Mouse (Mus musculus) adrenal gland, adult 8-10 months (tissue): ENCODE results near the gene Chek2. TPM values are rescaled to one million over a fixed set of nuclear protein-coding genes. Genes with fewer than 3 reads are reported as not detected.
"Not testable (repeated sequence)": the region's sequence is repeated elsewhere in the genome, so short reads cannot be mapped to it uniquely, and the experiment has no call there.

Experiments used
- DNase-seq: peaks from one replicate; pipeline ENCODE4 v3.0.0; 2022
- total RNA-seq, 4 experiments: library from RNA; stranded (reverse); gene quantifications; 2 replicates each; pipeline ENCODE4 v1.2.4; 2022

The Chek2 gene
- total RNA-seq, 4 experiments from 2014 or later: 4.2 to 5.6 (median 4.7) TPM

- peak; percentile 15 for DNase-seq
Observed at GRCm38 (mm10) chr5:110840465-110840864, 686 bp downstream of the Chek2 start.

DNA sequence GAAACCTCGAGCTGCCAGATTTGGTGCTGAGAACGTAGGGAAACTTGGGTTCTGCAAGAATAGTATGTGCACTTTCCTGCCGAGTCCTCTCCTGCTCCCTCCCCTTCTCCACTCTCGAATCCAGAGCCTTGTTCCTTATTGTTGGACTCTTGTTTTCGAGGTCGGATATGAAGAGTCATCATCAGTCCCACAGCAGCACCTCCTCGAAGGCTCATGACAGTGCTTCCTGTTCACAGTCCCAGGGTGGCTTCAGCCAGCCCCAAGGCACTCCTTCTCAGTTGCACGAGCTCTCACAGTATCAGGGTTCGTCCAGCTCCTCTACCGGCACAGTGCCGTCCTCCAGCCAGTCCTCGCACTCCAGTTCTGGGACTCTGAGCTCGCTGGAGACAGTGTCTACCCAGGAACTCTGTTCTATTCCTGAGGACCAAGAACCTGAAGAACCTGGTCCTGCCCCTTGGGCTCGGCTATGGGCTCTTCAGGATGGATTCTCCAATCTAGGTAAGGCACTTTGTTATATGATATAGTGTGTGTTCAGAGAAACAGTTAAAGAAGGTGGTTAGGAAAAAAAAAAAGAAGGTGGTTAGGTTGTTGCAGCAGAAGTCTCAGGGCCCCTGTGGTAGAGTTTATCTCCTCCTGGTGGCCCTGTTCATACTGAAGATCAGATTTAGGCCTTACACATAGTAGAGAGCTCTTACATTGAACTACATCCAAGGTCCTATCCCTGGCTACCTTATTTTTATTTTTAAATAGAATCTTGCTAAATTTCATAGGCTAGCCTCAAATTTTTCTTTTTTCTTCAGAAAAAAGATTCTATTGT lies 1.5 kb downstream of the Chek2 start:
- DNase-seq: no peak

GRCm38 (mm10) chr5:110852990-110853389 lies 13.2 kb downstream of the Chek2 start:
- no peak for DNase-seq

DNA sequence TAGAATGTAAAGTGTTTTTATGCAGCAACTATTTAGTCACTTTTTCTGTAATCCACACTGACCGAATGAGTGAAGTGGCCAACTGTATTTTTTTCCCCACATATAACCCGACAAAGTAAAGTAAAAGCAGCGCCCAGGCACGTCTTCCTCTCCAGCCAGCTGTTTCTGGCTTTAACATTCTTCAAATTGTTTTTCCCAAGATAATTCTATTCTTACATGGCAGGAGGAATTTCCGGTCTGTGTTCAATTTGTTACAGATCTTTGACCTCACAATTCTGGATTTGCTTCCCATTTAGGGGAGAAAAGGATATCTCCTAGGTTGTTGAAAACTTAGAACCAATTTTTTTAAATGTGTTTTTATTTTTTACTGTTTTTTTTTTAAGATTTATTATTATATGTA lies 17.3 kb downstream of the Chek2 start:
- no peak for DNase-seq

DNA sequence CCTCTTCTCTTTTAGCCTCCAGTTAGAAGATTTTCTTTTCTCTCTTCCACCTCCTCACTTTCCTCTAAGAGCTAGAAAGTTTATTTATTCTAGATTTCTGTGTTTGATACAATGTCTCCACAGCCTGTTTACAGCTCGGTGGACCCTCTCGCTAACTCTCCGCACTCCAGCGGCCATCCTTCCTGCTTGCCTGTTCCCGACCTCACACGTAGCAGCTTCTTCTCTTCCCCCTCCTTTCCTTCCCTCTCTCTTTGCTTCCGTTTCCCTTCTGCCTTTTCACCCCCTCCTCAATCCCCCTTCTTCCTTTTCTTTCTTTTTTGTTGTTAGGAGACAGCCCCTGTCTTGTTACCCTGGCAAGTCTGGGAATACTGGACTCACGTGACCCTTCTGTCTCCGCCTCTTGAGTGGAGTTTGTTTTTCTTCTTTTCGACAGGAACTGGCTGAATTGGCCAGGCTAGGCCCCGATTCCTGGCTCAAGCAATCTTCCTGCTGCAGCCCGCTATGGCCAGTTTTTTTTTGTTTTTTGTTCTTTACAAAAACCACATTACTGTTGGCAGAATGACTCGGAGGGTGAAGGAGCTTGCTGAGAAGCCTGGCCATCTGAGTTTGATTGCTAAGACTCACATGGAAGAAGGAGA lies 19.4 kb downstream of the Chek2 start:
- DNase-seq: peak; percentile 38

DNA sequence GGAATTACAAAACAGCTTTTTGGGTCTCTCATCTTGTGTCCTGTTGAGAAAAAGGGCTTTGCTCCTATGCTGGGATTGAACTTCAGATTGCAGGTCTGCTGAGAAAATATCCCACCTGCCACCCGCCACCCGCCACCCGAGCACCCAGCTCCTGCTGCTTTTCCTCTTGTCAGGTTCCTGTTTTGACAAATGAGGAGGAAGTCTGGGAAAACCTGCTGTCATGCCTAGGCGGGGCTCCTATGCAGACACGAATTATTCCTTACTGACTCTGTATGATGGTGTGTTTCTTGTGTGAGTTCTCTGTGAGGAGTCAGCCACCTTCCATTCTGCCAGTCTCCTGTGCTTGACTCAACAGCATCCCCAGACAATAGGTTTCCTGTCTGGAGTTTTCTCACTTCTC lies 20.7 kb downstream of the Chek2 start:
- DNase-seq: no peak

GRCm38 (mm10) chr5:110868460-110868859 lies 28.7 kb downstream of the Chek2 start:
- DNase-seq: no peak

DNA sequence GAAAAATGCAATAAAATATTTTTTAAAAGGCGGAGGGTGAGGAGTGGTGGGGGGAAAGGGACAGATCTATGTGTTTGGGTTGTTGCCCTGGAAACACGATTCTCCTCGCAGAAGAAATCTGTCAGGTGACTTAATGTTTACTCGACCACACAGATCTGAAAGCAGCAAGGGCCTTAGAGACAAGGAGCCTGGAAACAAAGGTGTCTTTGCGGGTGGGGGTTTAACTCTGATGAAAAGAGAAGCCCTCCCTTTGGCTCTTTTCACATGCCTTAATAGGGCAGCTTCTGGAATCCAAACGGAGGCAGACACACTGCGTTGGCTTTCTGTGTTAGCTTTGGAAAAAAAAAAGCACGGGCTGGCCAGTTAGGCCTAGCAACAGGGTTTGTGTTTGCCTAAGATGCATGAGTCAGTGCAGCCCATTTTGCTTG lies 29.5 kb downstream of the Chek2 start:
- DNase-seq: no peak

- DNase-seq: no peak
Observed at GRCm38 (mm10) chr5:110873160-110873559, 33.4 kb downstream of the Chek2 start.

DNA sequence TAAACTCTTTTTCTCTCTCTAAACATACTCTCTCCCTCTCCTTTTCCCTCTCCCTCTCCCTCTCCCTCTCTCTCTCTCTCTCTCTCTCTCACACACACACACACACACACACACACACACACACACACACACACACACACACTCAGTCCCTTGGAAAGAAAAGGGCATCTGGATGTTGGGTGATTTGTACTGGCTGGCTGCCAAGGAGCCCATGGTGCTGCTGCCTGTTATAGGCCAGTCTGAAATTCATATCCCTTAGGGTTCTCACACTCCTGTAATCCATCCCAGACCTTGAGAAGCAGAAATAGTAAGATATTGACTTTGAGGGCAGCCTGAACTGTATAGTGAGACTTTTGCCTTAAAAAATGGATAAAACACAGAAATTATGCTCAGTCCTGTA lies 34.9 kb downstream of the Chek2 start:
- peak; percentile 14 for DNase-seq

- no peak for DNase-seq
Observed at GRCm38 (mm10) chr5:110875286-110875685, 35.5 kb downstream of the Chek2 start.

DNA sequence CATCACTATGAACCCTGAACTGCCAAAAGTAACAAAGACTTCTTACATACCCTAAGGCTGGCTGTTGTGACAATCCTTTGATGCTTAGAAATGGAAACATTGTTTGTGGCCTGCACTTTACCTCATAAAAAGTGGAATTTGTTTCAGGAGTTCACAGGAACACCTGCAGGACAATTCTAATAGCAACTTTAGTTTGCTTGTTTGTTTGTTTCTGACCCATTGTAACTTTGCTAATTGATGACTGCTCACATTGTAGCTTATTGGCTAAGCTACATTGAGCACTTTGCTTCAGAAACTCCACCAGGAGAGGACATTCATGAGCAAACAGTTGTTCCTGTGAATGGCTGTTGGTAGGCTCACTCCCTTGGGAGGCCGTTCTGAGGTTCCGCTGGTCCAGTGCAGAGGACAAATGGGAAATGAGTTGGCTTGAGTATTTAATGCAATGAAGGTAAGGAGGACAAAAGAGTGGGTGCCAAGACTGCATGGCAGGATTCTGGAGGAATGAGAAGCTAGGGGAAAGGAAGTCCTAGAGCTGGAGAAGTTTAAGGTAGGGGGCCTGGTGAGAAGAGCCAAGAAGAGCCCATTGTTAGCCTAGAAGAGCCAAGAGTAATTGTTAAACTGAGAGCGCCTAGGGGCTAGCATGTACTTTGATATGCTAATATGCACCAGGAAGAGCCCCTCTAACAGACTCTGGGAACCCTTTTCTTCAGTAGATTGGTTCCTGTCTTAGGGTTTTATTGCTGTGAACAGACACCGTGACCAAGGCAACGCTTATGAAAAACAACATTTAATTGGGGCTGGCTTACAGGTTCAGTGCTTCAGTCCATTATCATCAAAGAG lies 38.1 kb downstream of the Chek2 start:
- DNase-seq: no peak

GRCm38 (mm10) chr5:110878526-110878925 lies 38.7 kb downstream of the Chek2 start:
- DNase-seq: not testable (repeated sequence)

DNA sequence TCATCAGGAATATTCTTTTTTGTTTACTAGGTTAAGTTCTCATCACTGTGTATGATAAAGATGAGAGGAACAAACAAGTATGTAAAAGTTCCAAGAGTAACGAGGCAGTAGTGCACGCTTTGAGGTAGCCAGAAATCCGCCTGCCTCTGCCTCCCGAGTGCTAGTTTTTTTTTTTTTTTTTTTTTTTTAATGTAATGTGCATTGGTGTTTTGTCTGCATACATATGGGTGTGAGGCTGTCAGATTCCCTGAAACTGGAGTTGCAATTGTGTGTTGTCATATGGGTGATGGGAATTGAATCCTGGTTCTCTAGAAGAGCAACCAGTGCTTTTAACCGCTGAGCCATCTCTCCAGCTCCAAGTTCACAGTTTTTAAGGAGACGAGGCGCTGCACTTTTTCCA lies 39.3 kb downstream of the Chek2 start:
- DNase-seq: no peak

- peak; percentile 72 for DNase-seq
Observed at GRCm38 (mm10) chr5:110879584-110880374, 40.0 kb downstream of the Chek2 start, which contains the start of gene Ttc28. Gene Ttc28, plus strand, starts transcription at chr5:110879803.

DNA sequence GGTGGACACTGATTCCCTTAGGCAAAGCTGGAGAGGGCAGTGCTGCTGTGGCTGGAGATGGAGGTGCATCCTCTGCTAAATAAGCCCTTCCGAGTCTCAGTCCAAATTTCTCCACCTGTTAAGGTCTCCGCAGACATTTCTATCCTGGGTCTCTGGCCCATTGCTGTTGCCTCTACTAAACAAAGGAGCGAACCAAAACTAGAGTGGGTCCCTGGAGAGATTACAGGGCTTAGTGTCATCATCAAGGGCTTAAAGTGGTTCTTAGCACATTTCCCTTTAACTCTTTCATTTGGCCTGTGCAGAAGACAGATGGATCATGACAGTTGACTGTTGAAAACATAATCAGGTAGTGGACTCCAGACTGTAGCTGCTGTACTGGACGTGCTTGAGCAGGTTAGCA lies 48.8 kb downstream of the Chek2 start:
- DNase-seq: no peak

- DNase-seq: no peak
Observed at GRCm38 (mm10) chr5:110889945-110890344, 50.2 kb downstream of the Chek2 start.

- no peak for DNase-seq
Observed at GRCm38 (mm10) chr5:110890561-110890960, 50.8 kb downstream of the Chek2 start.

DNA sequence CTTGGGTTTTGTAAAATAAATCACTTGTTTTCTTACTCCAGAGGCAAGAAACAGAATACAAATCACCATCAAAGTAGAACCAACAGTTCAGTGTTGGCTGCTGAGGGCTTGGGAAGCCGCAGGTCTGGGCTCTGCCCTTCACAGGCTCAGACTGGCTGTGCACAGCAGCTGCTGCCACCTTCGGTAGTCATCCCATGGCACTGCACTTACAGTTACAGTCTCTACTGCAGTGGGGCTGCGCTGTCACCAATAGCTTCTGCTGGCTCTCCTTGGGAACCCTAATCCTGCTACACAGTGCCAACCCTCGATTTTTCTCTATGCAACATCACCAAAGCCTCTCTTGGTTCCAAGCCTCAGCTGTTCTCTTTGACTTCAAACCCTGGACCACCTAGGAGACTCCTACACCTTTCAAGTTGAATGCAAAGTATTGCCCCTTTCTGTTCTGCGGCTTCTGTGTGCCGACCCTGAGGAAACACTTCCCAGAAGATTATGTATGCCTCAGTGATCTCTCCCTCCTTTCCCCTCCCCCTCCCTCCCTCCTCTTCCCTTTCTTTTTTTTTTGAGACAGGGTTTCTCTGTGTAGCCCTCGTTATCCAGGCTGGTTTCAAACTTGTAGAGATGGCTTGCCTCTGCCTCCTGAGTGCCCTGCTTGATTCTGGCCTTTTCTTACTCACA lies 57.5 kb downstream of the Chek2 start:
- DNase-seq: no peak

DNA sequence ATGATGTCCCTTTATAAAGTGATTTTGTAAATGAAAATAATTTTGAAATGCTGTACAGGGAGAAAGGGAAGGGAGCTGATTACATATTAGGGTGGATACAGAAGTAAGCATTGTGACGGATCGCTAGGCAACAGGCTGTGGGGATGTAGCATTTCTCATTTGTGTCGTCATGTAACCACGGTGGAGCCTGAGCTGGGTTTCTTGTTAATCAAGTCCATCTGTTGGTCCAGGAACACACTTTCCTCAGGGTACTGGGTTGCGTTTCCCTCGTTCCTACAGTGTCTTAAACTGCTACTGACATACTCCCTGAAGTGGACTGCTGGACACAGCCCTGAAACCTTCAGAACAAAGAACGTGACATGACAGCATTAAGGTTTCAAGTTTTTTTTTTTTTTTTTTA lies 58.4 kb downstream of the Chek2 start:
- no peak for DNase-seq

DNA sequence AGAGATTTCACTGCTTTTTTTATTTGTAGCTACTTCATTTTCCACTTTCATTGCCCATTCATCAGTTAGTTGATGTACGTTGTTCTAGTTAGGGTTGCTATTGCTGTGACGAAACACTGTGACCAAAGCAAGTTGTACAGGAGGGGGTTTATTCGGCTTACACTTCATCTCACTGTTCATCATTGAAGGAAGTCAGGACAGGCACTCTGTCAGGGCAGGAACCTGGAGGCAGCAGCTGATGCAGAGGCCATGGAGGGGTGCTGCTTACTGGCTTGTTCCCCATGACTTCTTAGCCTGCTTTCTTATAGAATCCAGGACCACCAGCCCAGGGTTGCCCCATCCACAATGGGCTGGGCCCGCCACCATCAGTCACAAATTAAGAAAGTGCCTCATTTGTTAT lies 59.0 kb downstream of the Chek2 start:
- no peak for DNase-seq

DNA sequence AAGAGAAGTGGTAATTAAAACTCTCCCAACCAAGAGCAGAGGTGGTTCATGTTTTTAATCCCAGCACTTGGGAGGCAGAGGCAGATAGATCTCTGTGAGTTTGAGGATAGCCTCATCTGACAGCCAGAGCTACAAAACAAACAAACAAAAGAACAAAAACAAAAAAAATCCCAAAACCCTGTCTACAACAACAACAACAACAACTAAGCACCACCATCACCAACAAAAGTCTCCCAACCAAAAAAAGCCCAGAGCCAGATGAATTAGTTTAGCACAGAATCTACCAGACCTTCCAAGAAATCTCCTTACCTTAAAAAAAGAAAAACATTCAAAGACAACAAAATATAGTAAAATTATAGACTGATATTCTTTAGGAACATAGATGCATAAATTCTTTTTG lies 60.6 kb downstream of the Chek2 start:
- DNase-seq: no peak
